17 mouse cellular contexts compared by ENCODE assay signal in the genomic region with DNA sequence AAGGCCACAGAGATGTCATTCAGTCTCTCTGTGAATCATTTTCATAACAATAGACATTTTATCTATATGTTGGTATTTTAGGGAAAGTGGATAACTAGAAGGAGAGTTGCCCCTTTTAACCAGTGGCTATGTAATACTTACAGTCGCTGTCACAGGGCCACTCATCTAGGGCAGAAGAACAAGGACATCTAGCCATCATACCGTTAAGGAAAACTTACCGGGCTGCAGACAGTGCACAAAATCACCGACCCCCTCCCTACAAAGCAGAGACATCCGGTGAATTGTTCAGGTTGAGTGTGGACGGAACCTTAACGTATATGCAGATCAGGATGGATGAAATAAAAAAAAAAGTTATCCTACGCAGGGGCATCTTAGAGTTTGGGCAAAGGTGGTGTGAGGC.
DNase-seq lines count a peak whose midpoint lies in the region; ATAC-seq and TF ChIP-seq lines count a peak whose summit lies in the region.
"Had no signal": no experiment of that assay in that cellular context is flagged by ENCODE, and none has a peak within 500 bp of the region (broad histone marks: within the 10 kb centered on the region; RNA-seq: fewer than 3 reads in every experiment).

No protein-coding gene starts in this region.

- no peak overlapping the region for H3K4me3 ChIP-seq in lung, postnatal 0 days (ENCODE audit: low read depth, low read length)
- H3K4me3 ChIP-seq in brown adipose tissue, adult 24 weeks (ENCODE audit: insufficient read depth, low read depth, low read length): no peak overlapping the region
- H3K4me3 ChIP-seq: embryonic facial prominence, embryonic 10.5 days; embryonic facial prominence, embryonic 12.5 days; forebrain, embryonic 13.5 days; forebrain, embryonic 15.5 days had no signal

- no peaks in the 10 kb centered on the region for H3K36me3 ChIP-seq in lung, postnatal 0 days (ENCODE audit: insufficient read depth, low read length)
- H3K36me3 ChIP-seq: embryonic facial prominence, embryonic 10.5 days; embryonic facial prominence, embryonic 12.5 days; forebrain, embryonic 15.5 days had no signal

- no peak for ATAC-seq in lung, postnatal 0 days

- WGBS in lung, postnatal 0 days: 83% methylated on average over 8 of the region's 8 CpGs

- no peaks in the 10 kb centered on the region for H3K27me3 ChIP-seq in lung, postnatal 0 days (replicated peaks; ENCODE audit: insufficient read depth, low read length)
- H3K27me3 ChIP-seq: embryonic facial prominence, embryonic 12.5 days; forebrain, embryonic 13.5 days; forebrain, embryonic 15.5 days had no signal

- no peak for TF ChIP-seq EP300 in lung, postnatal 0 days (IDR thresholded peaks at IDR 0.05)

- H3K27ac ChIP-seq in lung, postnatal 0 days (ENCODE audit: low read length): peak overlapping the region; percentile 93
- H3K27ac ChIP-seq in brown adipose tissue, adult 24 weeks (replicated peaks; ENCODE audit: low read depth, low read length): peak overlapping the region; percentile 67; the same call in 1 of the 2 replicates
- H3K27ac ChIP-seq: embryonic facial prominence, embryonic 10.5 days; embryonic facial prominence, embryonic 12.5 days; forebrain, embryonic 13.5 days had no signal

- TF ChIP-seq CTCF in lung, postnatal 0 days (IDR thresholded peaks at IDR 0.05): no peak

- H3K4me1 ChIP-seq in lung, postnatal 0 days (ENCODE audit: insufficient read depth, low read depth, low read length): peaks cover 20% of the 10 kb centered on the region; the same call in 1 of the 2 replicates
- peaks cover 33% of the 10 kb centered on the region for H3K4me1 ChIP-seq in brown adipose tissue, adult 24 weeks (ENCODE audit: control insufficient read depth, insufficient read depth, insufficient read length, low read length)

- no peaks in the 10 kb centered on the region for H3K9me3 ChIP-seq in lung, postnatal 0 days (ENCODE audit: low read length)
- H3K9me3 ChIP-seq: embryonic facial prominence, embryonic 10.5 days; embryonic facial prominence, embryonic 12.5 days; forebrain, embryonic 13.5 days; forebrain, embryonic 15.5 days had no signal

- no peak overlapping the region for H3K4me2 ChIP-seq in lung, postnatal 0 days (replicated peaks; ENCODE audit: low read depth, low read length)
- H3K4me2 ChIP-seq: embryonic facial prominence, embryonic 12.5 days; forebrain, embryonic 13.5 days; forebrain, embryonic 15.5 days had no signal

- no peak overlapping the region for H3K9ac ChIP-seq in lung, postnatal 0 days (replicated peaks; ENCODE audit: low read depth)
- H3K9ac ChIP-seq: embryonic facial prominence, embryonic 12.5 days; forebrain, embryonic 13.5 days; forebrain, embryonic 15.5 days had no signal

- peak; percentile 64 for DNase-seq in heart, adult 11 months
- DNase-seq in heart, postnatal 4 days: no peak
- no peak for DNase-seq in lung, postnatal 0 days (ENCODE audit: low spot score)
- no peak for DNase-seq in lung, postnatal 10 days
- DNase-seq in liver: no peak
- DNase-seq: adrenal gland, adult 2 months; adrenal gland, postnatal 10 days; adrenal gland, postnatal 25 days; cerebellum, adult 11-12 months; cerebellum, adult 2 months; cerebellum, postnatal 10 days; cerebellum, postnatal 25 days had no signal
